Mouse (Mus musculus): ENCODE results near the gene Ankra2.

GRCm38 (mm10) chr13:98313631-98314030 lies 50.8 kb downstream of the Ankra2 start:
- TF ChIP-seq CHD2 (IDR thresholded peaks at IDR 0.05; ENCODE audit: low read depth, low read length) (no peak), MAFK (IDR thresholded peaks at IDR 0.05; ENCODE audit: insufficient read depth, low read depth, low read length) (no peak), ZC3H11A (IDR thresholded peaks at IDR 0.05; ENCODE audit: borderline replicate concordance, low read depth, low read length) (no peak), ZNF384 (IDR thresholded peaks at IDR 0.05; ENCODE audit: low read depth, low read length) (no peak)

Measured in ES-E14 (cell line).